Mouse (Mus musculus) kidney, adult 2 months (tissue): Measurements from ENCODE around the gene Fam83d.

Experiments
- CTCF ChIP-seq: fragments of 200-500 bp; conservative IDR thresholded peaks from 2 replicates; pipeline ENCODE4 v1.5.1; 2011; ENCODE audit warnings: low read depth, mild to moderate bottlenecking, control low read depth, low read length, moderate library complexity, mixed read lengths; ENCODE audit not compliant: insufficient read depth, insufficient read length
- POLR2A ChIP-seq: fragments of 200-500 bp; IDR thresholded peaks from one replicate; pipeline ENCODE4 v1.6.1; 2011; ENCODE audit warnings: low read depth, low read length, control low read depth

GRCm38 (mm10) chr2:158774886-158775285, 7.0 kb downstream of the Fam83d start:
- no peak for TF ChIP-seq POLR2A
- TF ChIP-seq CTCF: no peak
